In genomic region chr15:89429352-89430221, GRCm38 (mm10) we compare ENCODE assay signal across 1 mouse cellular context.
A peak's percentile ranks its signal among the peaks of the same experiment; 100 is the strongest.
TF ChIP-seq lines count a peak whose summit lies in the region.

TSS of gene C730034F03Rik (plus strand) at chr15:89429589.
TSS of gene Gm44502 (minus strand) at chr15:89429696.
TSS of gene Chkb (minus strand) at chr15:89429908.

TF ChIP-seq in MEL, 35 proteins besides CTCF, POLR2A, EP300 and RAD21 (continued from another document):
- TF ChIP-seq TAL1 (IDR thresholded peaks at IDR 0.05; ENCODE audit: low read length) = no peak
- TF ChIP-seq RCOR1 (IDR thresholded peaks at IDR 0.05; ENCODE audit: low read depth, low read length) = no peak
- peak; percentile 78 for TF ChIP-seq USF1 (IDR thresholded peaks at IDR 0.05; ENCODE audit: low read depth, low read length)
- peak; percentile 87 for TF ChIP-seq SIN3A (IDR thresholded peaks at IDR 0.05; ENCODE audit: low read length)
- peak; percentile 81 for TF ChIP-seq NELFE (IDR thresholded peaks at IDR 0.05; ENCODE audit: low read depth, low read length)
- TF ChIP-seq KAT2A (conservative IDR thresholded peaks at IDR 0.05; ENCODE audit: low read depth, low read length) = peak; percentile 35; the same call in 1 of the 2 replicates
- peak; percentile 38; the same call in 1 of the 2 replicates for TF ChIP-seq NRF1 (IDR thresholded peaks at IDR 0.05; ENCODE audit: insufficient read depth, low read depth, low read length, poor library complexity, severe bottlenecking)
- no peak; the same call in none of the 2 replicates for TF ChIP-seq MYB (IDR thresholded peaks at IDR 0.05; ENCODE audit: low read depth, low read length)
- TF ChIP-seq SMC3 (IDR thresholded peaks at IDR 0.05; ENCODE audit: low read depth, low read length) = no peak
- TF ChIP-seq GABPA (IDR thresholded peaks at IDR 0.05; ENCODE audit: low read depth, low read length) = no peak
- no peak for TF ChIP-seq CHD1 (IDR thresholded peaks at IDR 0.05; ENCODE audit: low read depth, low read length)
- TF ChIP-seq ZKSCAN1 (IDR thresholded peaks at IDR 0.05; ENCODE audit: low read depth, low read length) = no peak
- peak; percentile 91 for TF ChIP-seq ELF1 (IDR thresholded peaks at IDR 0.05; ENCODE audit: low read depth, low read length)
- no peak for TF ChIP-seq ZC3H11A (IDR thresholded peaks at IDR 0.05; ENCODE audit: low read depth, low read length)
- TF ChIP-seq GATA1 (IDR thresholded peaks at IDR 0.05; ENCODE audit: low read depth, low read length) = no peak
- TF ChIP-seq POLR2AphosphoS5 (IDR thresholded peaks at IDR 0.05; ENCODE audit: borderline replicate concordance, low read depth, low read length) = peak; percentile 74; the same call in 1 of the 2 replicates
- TF ChIP-seq ZNF384 (IDR thresholded peaks at IDR 0.05; ENCODE audit: low read depth, low read length) = no peak
- peak; percentile 97 for TF ChIP-seq TBP (IDR thresholded peaks at IDR 0.05; ENCODE audit: low read depth, low read length)
- TF ChIP-seq MAFK (IDR thresholded peaks at IDR 0.05; ENCODE audit: borderline replicate concordance, low read depth, low read length) = no peak
- no peak for TF ChIP-seq CHD2 (IDR thresholded peaks at IDR 0.05; ENCODE audit: low read length)
- TF ChIP-seq HCFC1 (IDR thresholded peaks at IDR 0.05; ENCODE audit: low read depth, low read length) = peak; percentile 78
- no peak for TF ChIP-seq MYC (IDR thresholded peaks at IDR 0.05; ENCODE audit: low read depth, low read length)
